Mouse (Mus musculus) liver, adult 2 months (tissue): ENCODE data around the gene Sfxn3.

Source experiments
- CTCF ChIP-seq: fragments of 200-500 bp; IDR thresholded peaks from 2 replicates; pipeline ENCODE4 v1.5.1; 2011; ENCODE audit warnings: low read depth, low read length, control low read depth
- POLR2A ChIP-seq: fragments of 200-500 bp; IDR thresholded peaks from 2 replicates; pipeline ENCODE4 v1.6.1; 2011; ENCODE audit warnings: low read length, control low read depth; ENCODE audit not compliant: insufficient read depth; ENCODE audit errors: extremely low read depth

- TF ChIP-seq CTCF (no peak), POLR2A (no peak)
These were observed 19.5 kb upstream of the Sfxn3 start for GRCm38 (mm10) chr19:45027848-45028247.
